Mouse (Mus musculus): ENCODE measurements at regions not wholly inside any gene's neighbourhood (a gene's known extent, or its start where the extent isn't known, plus 50 kb on each side); places are given as distances from the start of the nearest gene placed in this dataset.

GRCm38 (mm10) chr12:25297960-25298359, 201.0 kb upstream of the Id2 start:
- DNase-seq (ENCODE audit: low spot score), result no peak

DNA sequence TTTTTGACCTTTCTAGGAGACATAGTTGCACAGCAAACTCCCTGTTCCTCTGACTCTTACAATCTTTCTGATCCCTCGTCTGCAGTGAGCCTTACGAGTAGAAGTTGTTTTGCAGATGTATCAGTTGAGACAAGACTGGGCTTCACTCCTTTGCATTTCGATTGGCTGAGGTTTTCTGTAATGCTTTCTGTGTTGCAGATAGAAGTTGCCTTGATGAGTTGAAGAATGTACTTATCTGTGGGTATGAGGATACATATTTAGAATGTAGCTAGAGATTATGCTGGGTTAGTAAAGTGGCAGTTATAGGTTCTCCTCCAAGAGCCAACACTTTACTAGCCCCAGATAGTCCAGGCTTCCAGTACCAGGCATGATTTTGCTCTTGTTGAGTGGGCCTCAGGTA, 199.7 kb upstream of the Id2 start:
- DNase-seq (ENCODE audit: low spot score), result no peak

- no peak for DNase-seq (ENCODE audit: low spot score)
Observed at GRCm38 (mm10) chr12:25294179-25295025, 197.5 kb upstream of the Id2 start.

DNA sequence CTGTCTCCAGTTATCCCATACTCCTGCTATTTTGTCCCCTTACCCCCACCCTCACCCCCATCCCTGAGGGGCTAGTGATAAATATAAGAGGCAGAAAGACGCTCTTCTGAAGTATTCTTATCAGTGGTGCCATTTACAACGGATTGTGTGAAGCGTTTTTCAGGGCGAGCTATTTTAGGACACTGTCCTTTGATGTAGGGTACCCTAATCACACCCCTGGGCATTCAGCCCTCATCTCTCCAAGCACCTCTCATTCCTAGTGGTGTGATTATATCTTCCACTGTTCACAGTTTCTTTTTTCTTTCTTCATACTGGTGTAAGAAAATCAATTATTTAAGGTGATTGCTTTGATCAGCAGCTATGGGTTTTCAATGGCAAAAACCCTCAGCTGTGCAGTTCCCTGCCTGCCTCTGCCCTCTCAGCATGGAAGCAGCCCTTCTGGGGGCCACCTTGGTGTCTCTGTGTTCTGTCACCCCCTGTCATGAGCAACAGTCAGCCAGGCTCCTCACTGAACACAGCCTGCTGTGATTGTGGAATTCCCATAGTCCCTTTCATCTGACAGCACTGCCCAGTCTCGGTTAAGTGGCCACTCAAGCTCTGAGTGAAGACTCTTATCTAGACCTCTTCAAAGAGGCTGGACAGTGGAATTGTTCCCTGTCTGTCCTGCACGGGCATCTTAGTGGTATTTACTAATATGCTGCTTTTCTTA, 196.7 kb upstream of the Id2 start:
- DNase-seq (ENCODE audit: low spot score), result no peak

GRCm38 (mm10) chr12:25289381-25289780, 192.4 kb upstream of the Id2 start:
- no peak for DNase-seq (ENCODE audit: low spot score)

DNA sequence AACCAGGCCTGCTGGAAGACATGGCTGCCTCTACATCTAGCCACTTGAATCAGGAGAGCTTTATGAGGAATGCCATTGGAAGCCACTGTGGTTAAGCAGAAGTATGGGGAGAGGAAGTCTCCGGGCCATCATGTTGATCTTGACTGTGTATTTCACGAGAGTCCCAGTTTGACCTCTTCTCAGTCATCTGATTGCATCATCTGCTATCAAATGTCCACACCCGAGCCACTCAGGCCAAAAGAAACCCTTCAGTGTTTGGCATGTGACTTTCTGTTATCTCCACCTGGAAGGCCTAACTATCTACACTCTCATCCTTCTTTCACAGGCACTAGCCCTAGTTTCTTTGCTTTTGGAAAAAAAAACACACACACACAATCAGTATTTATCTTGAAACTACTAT, 186.9 kb upstream of the Id2 start:
- DNase-seq (ENCODE audit: low spot score), result no peak

GRCm38 (mm10) chr12:25281438-25281837, 184.5 kb upstream of the Id2 start:
- DNase-seq (ENCODE audit: low spot score), result no peak

DNA sequence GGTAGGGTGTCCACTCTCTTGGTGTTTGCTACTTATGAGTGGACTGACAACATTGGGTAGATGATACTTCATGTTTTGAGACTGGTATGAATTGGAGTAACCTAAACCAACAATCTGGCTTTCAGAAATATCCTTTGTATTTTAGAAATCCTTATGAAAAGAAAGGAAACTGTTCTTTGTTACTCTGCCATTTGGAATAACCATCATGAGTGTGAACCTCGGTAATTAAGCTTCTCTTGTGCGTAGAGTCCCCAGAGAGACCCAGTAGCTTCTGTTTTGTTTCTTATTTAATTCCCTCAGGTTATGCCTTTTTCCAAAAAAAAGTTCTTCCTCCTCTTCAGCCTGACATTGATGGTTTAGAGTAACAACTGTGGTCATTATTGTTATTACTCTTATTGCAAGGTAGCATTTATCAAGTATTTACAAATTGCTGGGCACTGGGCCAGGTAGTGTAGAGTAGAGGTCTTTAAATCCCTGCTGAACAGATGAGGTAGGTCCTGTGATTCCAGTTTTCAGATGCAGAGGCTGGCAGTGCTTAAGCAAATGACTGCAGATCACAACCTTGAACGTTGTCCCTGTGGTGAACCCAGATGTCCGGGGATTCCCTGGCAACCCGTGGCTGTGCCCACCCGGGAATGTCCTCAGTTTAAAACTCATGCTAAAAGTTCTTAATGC, 176.8 kb upstream of the Id2 start:
- no peak for DNase-seq (ENCODE audit: low spot score)

DNA sequence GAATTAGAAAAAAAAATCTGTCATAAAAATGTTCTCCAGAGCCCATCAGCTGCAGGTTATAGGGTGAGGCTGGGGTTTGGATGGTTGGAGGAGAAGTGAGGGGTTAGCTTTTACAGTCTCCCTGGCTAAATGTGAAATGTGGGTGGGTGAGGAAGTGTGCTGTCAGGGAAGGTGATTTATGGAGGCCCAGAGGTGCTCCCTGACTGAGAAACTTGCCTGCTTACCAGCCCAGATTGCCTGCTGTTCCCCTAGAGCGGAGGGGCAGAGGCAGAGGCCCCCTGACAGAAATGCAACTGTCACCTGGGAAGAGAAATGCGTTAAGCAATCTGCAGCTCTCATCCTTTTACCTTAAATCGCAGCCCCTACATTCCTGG, 175.8 kb upstream of the Id2 start:
- no peak for DNase-seq (ENCODE audit: low spot score)

GRCm38 (mm10) chr12:25272114-25272751, 175.3 kb upstream of the Id2 start:
- no peak for DNase-seq (ENCODE audit: low spot score)

- DNase-seq (ENCODE audit: low spot score), result no peak
Observed at GRCm38 (mm10) chr12:25269878-25270277, 172.9 kb upstream of the Id2 start.

DNA sequence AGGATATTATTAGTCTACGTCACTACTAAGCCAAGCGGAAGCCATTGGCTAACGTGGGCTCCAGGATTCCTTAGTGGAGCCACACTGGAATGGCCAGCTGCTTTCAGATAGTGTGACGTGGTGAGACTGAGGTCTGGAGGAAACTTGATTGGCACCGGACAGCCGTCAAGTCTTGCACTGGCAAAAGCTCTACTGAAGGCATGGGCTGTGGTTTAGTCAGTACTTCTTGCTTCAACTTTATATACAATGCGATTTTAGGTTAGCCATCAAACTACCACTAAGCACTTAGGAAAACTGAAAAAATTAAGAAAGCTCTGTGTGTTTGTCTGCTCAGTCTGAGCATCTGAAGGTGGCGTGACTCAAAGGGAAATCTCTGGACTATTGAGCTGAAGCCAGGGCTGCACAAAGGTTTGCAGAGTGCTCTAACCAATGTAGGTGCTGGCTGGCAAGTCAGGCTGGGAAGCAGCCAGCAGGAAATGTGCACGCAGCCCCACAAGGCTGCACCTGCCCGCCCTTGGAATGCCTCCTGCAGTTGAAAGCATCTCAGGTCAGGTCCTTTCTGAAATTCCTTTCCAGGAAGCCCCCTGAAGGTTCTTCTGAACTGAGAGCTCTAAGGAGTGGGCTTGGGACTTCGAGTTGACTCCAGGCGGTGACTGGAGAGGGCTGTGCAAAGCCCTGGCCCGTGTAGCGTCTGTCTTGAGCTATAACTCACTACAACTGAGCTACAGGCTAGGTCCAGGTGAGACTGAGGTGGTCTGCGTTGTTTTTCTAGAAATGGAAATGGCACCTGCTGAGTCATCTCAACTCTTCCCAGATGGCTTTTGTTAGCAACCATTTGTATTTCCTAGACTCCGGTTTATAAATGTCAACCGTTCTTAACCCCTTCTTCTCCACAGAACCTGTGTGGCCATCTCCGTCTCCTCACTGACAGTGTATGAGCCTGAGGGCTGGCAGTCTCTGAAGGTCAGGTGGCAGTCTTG, 172.2 kb upstream of the Id2 start:
- DNase-seq (ENCODE audit: low spot score), result no peak

- no peak for DNase-seq (ENCODE audit: low spot score)
Observed at GRCm38 (mm10) chr12:25268323-25268722, 171.4 kb upstream of the Id2 start.

DNA sequence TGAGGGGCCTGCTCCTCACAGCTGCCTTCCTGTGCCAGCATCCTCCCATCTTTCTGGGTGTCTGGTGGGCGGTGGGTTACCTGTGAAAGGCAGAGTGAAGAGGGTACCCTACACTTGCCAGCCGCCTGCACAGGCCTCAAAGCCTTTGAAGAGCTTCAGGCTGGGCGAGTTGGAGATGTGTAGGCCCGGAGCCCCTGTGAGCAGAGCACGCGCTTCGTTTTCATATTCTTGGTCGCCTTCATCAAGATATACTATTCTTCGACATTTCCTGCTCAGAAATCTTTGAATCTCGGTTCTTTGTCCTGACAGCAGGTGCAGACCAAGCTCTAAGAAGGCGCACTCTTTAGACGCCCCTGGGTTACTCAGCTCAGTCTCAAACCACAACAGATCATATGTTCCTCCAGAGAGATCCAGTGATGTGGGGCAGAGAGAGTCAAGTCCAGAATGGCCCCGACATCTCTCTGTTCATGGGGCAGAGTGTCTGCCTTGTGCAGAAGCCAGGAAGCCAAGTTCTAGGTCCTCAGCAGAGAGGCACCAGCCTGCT, 170.7 kb upstream of the Id2 start:
- no peak for DNase-seq (ENCODE audit: low spot score)

DNA sequence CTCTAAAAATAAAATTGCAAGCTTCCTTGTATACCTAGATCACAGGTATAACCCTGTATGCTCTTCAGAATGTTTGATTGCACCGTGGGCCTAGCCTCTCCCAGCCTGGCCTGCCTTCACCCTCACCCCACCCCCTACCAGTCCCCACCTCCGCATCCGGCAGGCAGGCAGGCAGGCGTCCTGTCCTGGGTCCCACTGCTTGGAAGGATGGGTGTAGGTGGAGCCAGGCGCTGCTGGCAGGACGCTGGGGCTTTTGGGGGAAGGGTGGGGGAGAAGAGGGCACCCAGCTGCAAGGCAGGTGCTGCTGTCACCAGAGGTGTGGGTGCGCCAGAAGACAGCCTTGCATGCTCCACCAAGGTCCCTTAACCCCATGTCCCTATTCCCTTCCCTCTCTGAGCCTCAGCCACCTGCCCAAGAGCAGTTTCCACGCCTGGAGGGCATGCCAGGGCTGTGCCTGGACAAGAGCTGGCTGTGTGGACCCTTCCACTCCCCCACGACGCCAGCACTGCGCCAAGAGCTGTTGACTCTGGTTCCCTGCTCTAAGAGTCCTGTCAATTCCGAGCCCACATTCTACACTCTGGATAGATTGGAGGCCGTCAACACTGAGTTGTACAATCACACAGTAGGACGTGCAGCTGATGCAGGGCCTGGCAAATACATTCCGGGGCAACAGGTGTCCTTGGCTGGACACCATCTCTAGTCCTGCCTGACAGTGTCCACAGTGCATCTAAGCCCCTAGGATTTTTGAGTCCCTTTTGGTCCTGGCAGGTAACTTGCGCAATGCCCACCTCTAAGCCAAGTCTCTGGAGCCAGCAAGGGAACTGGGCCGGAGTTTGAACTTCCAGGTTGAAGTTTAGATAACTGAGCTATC, 170.0 kb upstream of the Id2 start:
- DNase-seq (ENCODE audit: low spot score), result no peak

DNA sequence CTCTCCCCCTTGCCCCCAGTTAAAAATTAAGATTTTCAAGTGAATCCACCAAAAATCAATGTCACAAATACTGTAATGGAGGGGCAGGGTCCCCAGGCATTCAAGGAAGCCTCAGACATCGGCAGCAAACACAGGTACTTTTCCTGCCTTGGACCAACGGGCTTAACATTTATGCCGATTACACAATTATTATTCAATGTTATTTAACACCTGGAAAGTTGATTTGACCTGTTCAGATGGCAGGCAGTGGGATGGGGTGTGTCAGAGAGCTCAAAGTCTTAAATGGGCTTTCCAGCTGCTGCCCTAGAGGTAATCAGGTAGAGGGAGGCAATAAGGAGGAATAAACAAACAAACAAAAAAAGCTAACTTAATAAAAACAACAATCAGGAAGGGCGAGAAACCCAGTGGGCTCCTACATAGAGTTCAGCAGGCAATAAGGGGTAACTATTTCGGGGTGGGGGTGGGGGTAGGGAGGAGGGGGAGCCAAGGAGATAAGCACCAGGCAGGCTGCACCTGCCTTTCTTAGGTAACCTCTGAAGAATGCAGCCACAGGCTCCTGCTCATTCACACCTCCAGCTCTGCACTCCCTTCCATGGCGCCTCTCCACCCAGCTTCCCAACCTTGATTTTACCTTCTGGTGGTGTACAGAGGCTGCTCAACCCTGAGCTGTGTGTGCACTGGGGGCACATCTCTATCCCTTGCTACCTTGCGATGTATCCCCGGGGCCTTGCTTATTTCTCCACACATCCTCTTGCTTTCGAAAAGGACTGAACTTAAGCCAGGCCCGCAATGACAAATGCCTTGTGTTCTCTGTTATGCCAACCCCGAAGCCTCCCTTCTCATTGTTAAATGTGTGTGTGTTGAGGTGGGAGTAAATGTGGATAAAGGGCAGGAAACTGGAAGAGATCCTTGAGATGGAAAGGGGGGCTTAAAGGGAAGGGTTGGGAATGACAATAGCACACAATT, 168.9 kb upstream of the Id2 start:
- no peak for DNase-seq (ENCODE audit: low spot score)

DNA sequence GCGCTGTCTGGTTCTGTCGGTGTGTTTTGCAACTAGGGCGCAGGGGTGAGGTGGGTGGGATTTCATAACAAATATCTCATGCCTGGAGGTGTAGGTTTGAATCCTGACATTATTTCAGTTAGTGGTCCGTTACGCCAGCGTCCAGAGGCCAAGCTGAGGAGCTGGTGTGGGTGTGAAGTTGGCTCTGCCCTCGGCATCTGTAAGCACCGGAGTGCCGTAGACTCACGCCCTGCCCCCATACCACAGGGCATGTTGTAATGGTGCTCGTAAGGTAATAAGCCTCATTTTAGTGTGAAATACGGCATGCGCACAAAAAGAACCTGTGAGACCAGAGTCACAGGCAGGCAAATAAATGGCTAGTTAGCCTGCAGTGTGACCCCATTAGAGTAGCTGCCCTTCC, 168.1 kb upstream of the Id2 start:
- no peak for DNase-seq (ENCODE audit: low spot score)

DNA sequence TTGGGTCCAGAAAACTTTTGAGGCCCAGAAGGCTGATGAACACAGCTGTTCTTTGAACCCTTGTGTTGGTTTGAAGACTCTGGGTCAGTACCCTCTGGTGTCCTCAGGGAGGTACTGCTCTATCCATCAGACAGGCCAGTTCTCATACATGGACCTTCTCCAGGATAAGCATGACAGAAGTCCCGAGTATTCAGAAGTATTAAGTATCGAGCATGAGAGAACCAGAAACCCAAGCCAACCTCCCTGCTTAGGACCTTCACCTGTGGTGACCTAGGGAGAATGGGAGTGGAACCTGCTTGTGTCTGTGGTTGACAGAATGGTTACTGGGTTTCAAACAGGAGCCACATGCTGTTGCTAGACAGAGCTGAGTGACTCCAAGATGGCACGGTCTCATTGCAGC, 167.5 kb upstream of the Id2 start:
- no peak for DNase-seq (ENCODE audit: low spot score)

- DNase-seq (ENCODE audit: low spot score), result no peak
Observed at GRCm38 (mm10) chr12:25262461-25262860, 165.5 kb upstream of the Id2 start.
